Mouse (Mus musculus): ENCODE measurements around the gene Ttc7b. TPM values are rescaled to one million over a fixed set of nuclear protein-coding genes. Genes with fewer than 3 reads are reported as not detected.
A peak's percentile ranks its signal among the peaks of the same experiment; 100 is the strongest.

Ttc7b gene
- 28.1 and 38.0 TPM in 2 replicates for polyA plus RNA-seq (2012; rRNA removed)
- polyA plus RNA-seq (2014; fragmentation: Nextera tagmentation; extraction: Ambion mirVana) = 7.3 and 11.4 TPM in 2 replicates

- H3K9me3 ChIP-seq (ENCODE audit: control insufficient read depth, low read length) = no peaks in the 10 kb centered on the region
- no peaks in the 10 kb centered on the region for H3K27me3 ChIP-seq (ENCODE audit: control insufficient read depth, insufficient read depth, low read length)
- peak within 1 kb of the TSS; percentile 84 for H3K27ac ChIP-seq (replicated peaks; ENCODE audit: low read depth, low read length)
- peaks cover 12% of the 10 kb centered on the region for H3K4me1 ChIP-seq (ENCODE audit: control insufficient read depth, insufficient read depth, low read length)
- H3K36me3 ChIP-seq (ENCODE audit: control insufficient read depth, insufficient read depth, low read length) = no peaks in the 10 kb centered on the region; the same call in 1 of the 2 replicates
- ATAC-seq (ENCODE audit: low FRiP score, low read depth) = peak; percentile 80
- peak within 1 kb of the TSS; percentile 95 for H3K9ac ChIP-seq (ENCODE audit: low read depth, low read length, severe bottlenecking)
- peak within 1 kb of the TSS; percentile 87 for H3K4me2 ChIP-seq (replicated peaks; ENCODE audit: low read depth, low read length, severe bottlenecking)
- peak within 1 kb of the TSS; percentile 87 for H3K4me3 ChIP-seq (replicated peaks; ENCODE audit: low read length)
- no peak for TF ChIP-seq POLR2A (IDR thresholded peaks at IDR 0.05; ENCODE audit: borderline replicate concordance, extremely low read depth, insufficient read depth, insufficient read length)
- DNase-seq (ENCODE audit: low spot score) = no peak
- 5% methylated on average over 8 of the region's 42 CpGs for WGBS
Measured at GRCm38 (mm10) chr12:100520794-100521186, at the start of gene Ttc7b. TSS of gene Ttc7b (minus strand) at chr12:100520826.

DNA sequence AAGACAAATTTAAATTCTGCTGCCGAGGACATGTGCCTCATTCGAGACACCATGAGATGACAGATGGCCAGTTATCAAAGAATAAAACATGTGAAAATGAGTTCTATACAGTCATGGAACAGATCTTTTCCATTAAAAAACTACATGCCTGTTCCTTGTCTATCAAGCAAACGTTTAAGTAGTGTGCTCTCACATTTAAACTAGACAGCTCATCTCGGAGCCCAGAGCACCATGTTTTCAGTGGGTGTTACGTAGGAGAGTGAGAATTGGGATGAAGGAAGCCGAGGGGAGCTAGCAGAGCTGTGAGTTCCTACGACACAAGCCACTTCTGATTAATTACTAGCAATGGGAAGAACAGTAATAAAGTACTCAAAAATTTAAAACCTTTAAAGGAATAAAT lies 48.2 kb upstream of the Ttc7b start:
- DNase-seq (ENCODE audit: low spot score) (no peak), ATAC-seq (ENCODE audit: low FRiP score, low read depth) (no peak)
- no peak overlapping the region for H3K9ac ChIP-seq (ENCODE audit: low read depth, low read length, severe bottlenecking)
- peaks cover 8% of the 10 kb centered on the region; the same call in 1 of the 2 replicates for H3K36me3 ChIP-seq (ENCODE audit: control insufficient read depth, insufficient read depth, low read length)
- no peak for TF ChIP-seq POLR2A (IDR thresholded peaks at IDR 0.05; ENCODE audit: borderline replicate concordance, extremely low read depth, insufficient read depth, insufficient read length)
- H3K27ac ChIP-seq (replicated peaks; ENCODE audit: low read depth, low read length) = no peak overlapping the region
- no peak overlapping the region for H3K4me2 ChIP-seq (replicated peaks; ENCODE audit: low read depth, low read length, severe bottlenecking)
- WGBS = 83% methylated on average over 7 of the region's 7 CpGs
- no peaks in the 10 kb centered on the region for H3K27me3 ChIP-seq (ENCODE audit: control insufficient read depth, insufficient read depth, low read length)
- no peaks in the 10 kb centered on the region for H3K4me1 ChIP-seq (ENCODE audit: control insufficient read depth, insufficient read depth, low read length)
- H3K9me3 ChIP-seq (ENCODE audit: control insufficient read depth, low read length) = no peaks in the 10 kb centered on the region
- H3K4me3 ChIP-seq (replicated peaks; ENCODE audit: low read length) = no peak overlapping the region

DNA sequence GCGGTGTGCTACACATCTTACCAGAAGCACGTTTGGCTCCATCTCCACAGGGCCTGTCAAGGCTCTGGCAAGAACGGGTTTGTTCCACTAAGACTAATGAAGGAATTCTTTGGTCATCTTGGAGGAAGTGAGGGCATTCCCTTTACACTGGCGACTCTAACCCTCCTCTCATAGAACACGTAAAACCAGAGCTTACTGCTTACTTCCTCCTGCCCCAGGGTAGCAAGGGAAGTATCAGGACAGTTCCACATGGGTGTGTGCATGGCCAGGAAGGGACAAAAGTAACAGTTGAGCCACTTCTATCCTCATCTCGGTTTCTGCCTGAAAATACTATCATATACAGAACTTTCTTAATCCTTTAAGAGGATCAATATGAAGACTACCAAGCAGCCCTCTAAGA lies 47.5 kb upstream of the Ttc7b start:
- peaks cover 7% of the 10 kb centered on the region; the same call in 1 of the 2 replicates for H3K36me3 ChIP-seq (ENCODE audit: control insufficient read depth, insufficient read depth, low read length)
- no peak for ATAC-seq (ENCODE audit: low FRiP score, low read depth)
- no peaks in the 10 kb centered on the region for H3K4me1 ChIP-seq (ENCODE audit: control insufficient read depth, insufficient read depth, low read length)
- DNase-seq (ENCODE audit: low spot score) = no peak
- no peak overlapping the region for H3K9ac ChIP-seq (ENCODE audit: low read depth, low read length, severe bottlenecking)
- no peak overlapping the region for H3K4me2 ChIP-seq (replicated peaks; ENCODE audit: low read depth, low read length, severe bottlenecking)
- no peaks in the 10 kb centered on the region for H3K27me3 ChIP-seq (ENCODE audit: control insufficient read depth, insufficient read depth, low read length)
- H3K27ac ChIP-seq (replicated peaks; ENCODE audit: low read depth, low read length) = no peak overlapping the region
- no peak for TF ChIP-seq POLR2A (IDR thresholded peaks at IDR 0.05; ENCODE audit: borderline replicate concordance, extremely low read depth, insufficient read depth, insufficient read length)
- no peak overlapping the region for H3K4me3 ChIP-seq (replicated peaks; ENCODE audit: low read length)
- WGBS = 69% methylated on average over 6 of the region's 6 CpGs
- H3K9me3 ChIP-seq (ENCODE audit: control insufficient read depth, low read length) = no peaks in the 10 kb centered on the region

- H3K4me2 ChIP-seq (replicated peaks; ENCODE audit: low read depth, low read length, severe bottlenecking) = no peak overlapping the region
- DNase-seq (ENCODE audit: low spot score) (no peak), ATAC-seq (ENCODE audit: low FRiP score, low read depth) (no peak)
- 81% methylated on average over 3 of the region's 3 CpGs for WGBS
- no peaks in the 10 kb centered on the region for H3K27me3 ChIP-seq (ENCODE audit: control insufficient read depth, insufficient read depth, low read length)
- H3K4me1 ChIP-seq (ENCODE audit: control insufficient read depth, insufficient read depth, low read length) = no peaks in the 10 kb centered on the region
- H3K9me3 ChIP-seq (ENCODE audit: control insufficient read depth, low read length) = no peaks in the 10 kb centered on the region
- TF ChIP-seq POLR2A (IDR thresholded peaks at IDR 0.05; ENCODE audit: borderline replicate concordance, extremely low read depth, insufficient read depth, insufficient read length) = no peak
- H3K36me3 ChIP-seq (ENCODE audit: control insufficient read depth, insufficient read depth, low read length) = peaks cover 4% of the 10 kb centered on the region; the same call in 1 of the 2 replicates
- H3K4me3 ChIP-seq (replicated peaks; ENCODE audit: low read length) = no peak overlapping the region
- no peak overlapping the region for H3K9ac ChIP-seq (ENCODE audit: low read depth, low read length, severe bottlenecking)
- no peak overlapping the region for H3K27ac ChIP-seq (replicated peaks; ENCODE audit: low read depth, low read length)
Measured at GRCm38 (mm10) chr12:100567627-100568026, 47.0 kb upstream of the Ttc7b start.

DNA sequence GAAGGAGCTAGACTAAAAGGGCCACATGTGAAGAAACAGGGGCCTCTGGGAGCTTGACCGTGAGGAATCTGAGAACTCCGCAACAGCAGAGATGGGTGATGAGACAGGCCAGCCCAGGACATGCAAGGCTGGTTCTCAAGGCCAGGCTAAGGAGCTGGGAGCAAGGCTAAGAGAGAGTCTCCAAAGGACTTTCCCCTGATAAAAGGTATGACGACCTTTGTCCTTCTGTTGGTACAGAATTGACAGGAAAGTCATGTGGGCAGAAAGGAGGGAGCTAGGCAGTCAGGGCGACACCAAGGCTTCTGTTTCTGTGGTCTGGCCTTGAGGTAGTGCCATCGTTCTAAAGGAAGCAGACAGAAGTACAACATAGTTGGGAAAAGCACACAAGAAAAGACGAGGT lies 33.0 kb upstream of the Ttc7b start:
- no peak for TF ChIP-seq POLR2A (IDR thresholded peaks at IDR 0.05; ENCODE audit: borderline replicate concordance, extremely low read depth, insufficient read depth, insufficient read length)
- no peak for ATAC-seq (ENCODE audit: low FRiP score, low read depth)
- H3K27ac ChIP-seq (replicated peaks; ENCODE audit: low read depth, low read length) = no peak overlapping the region
- no peak overlapping the region for H3K4me2 ChIP-seq (replicated peaks; ENCODE audit: low read depth, low read length, severe bottlenecking)
- no peak for DNase-seq (ENCODE audit: low spot score)
- H3K4me3 ChIP-seq (replicated peaks; ENCODE audit: low read length) = no peak overlapping the region
- no peaks in the 10 kb centered on the region for H3K27me3 ChIP-seq (ENCODE audit: control insufficient read depth, insufficient read depth, low read length)
- no peak overlapping the region for H3K9ac ChIP-seq (ENCODE audit: low read depth, low read length, severe bottlenecking)
- WGBS = 91% methylated on average over 6 of the region's 6 CpGs
- H3K9me3 ChIP-seq (ENCODE audit: control insufficient read depth, low read length) = no peaks in the 10 kb centered on the region
- peaks cover 17% of the 10 kb centered on the region; the same call in 1 of the 2 replicates for H3K36me3 ChIP-seq (ENCODE audit: control insufficient read depth, insufficient read depth, low read length)
- H3K4me1 ChIP-seq (ENCODE audit: control insufficient read depth, insufficient read depth, low read length) = peaks cover 5% of the 10 kb centered on the region; the same call in 1 of the 2 replicates

All from limb, embryonic 14.5 days (tissue).